Mouse (Mus musculus) E14TG2a.4 (cell line): ENCODE results near the gene Elmod3.

Experiments
- CTCF ChIP-seq: conservative IDR thresholded peaks from 2 replicates; pipeline ENCODE4 v1.5.1; 2014; ENCODE audit warnings: low read length
- NANOG ChIP-seq: IDR thresholded peaks from 2 replicates; pipeline ENCODE4 v1.6.1; 2014; ENCODE audit warnings: borderline replicate concordance, low read length, mixed read lengths
- POU5F1 ChIP-seq: IDR thresholded peaks from 2 replicates; pipeline ENCODE4 v1.6.1; 2014; ENCODE audit warnings: low read length, borderline replicate concordance

DNA sequence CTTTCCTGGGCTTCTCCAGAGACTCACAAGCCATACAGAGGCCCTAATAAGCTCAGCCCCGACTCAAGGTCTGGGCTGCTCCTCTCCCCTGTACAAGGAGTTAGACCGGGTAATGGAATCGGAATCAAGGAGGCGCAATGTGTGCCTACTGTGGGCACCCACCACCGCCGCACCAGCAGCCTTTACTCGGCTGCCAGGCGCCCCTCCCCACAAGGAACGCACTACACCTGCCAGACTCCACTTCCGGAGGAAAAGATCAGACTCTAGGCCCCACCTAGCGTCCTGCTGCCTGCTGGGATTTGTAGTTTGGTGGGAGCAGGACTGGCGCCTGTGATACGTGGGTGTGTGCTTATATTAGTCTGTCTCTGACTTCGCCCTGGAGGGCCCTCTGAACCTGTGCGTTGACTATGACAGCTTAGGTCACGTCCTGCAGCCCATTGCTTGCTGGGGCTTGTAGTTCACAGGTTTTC, 59.6 kb downstream of the Elmod3 start:
- TF ChIP-seq CTCF (no peak), NANOG (no peak), POU5F1 (no peak)
